Mouse (Mus musculus): ENCODE data around the gene Gfod1. TPM values are rescaled to one million over a fixed set of nuclear protein-coding genes. Genes with fewer than 3 reads are reported as not detected.

The Gfod1 gene
- polyA plus RNA-seq, 1 experiment from 2014 or later: 1.8 TPM

GRCm38 (mm10) chr13:43182465-43183201 lies 121.3 kb downstream of the Gfod1 start:
- DNase-seq (ENCODE audit: low spot score) (peak; percentile 91), ATAC-seq (ENCODE audit: low read depth) (peak; percentile 70; the same call in 1 of the 2 replicates)
- Histone ChIP-seq H3K9me3 (ENCODE audit: control insufficient read depth, low read length) (no peaks in the 10 kb centered on the region), H3K27me3 (replicated peaks; ENCODE audit: control insufficient read depth, insufficient read depth, low read length) (no peaks in the 10 kb centered on the region; the same call in 1 of the 2 replicates), H3K4me2 (ENCODE audit: low read depth, low read length) (peak overlapping the region; percentile 57), H3K36me3 (ENCODE audit: control insufficient read depth, insufficient read depth, low read length) (no peaks in the 10 kb centered on the region), H3K4me1 (ENCODE audit: control insufficient read depth, insufficient read depth, low read length) (peaks cover 3% of the 10 kb centered on the region; the same call in 1 of the 2 replicates), H3K4me3 (ENCODE audit: low read depth, low read length) (peak overlapping the region; percentile 39), H3K27ac (replicated peaks; ENCODE audit: low read depth, low read length) (peak overlapping the region; percentile 40), H3K9ac (ENCODE audit: low read depth, low read length) (peak overlapping the region; percentile 40; the same call in 1 of the 2 replicates)
- 20% methylated on average over 14 of the region's 14 CpGs for WGBS

- no peaks in the 10 kb centered on the region for H3K36me3 ChIP-seq (ENCODE audit: control insufficient read depth, insufficient read depth, low read length)
- no peak overlapping the region for H3K4me2 ChIP-seq (ENCODE audit: low read depth, low read length)
- no peak for ATAC-seq (ENCODE audit: low read depth)
- H3K9ac ChIP-seq (ENCODE audit: low read depth, low read length): no peak overlapping the region
- DNase-seq (ENCODE audit: low spot score): no peak
- H3K4me3 ChIP-seq (ENCODE audit: low read depth, low read length): no peak overlapping the region
- no peaks in the 10 kb centered on the region for H3K9me3 ChIP-seq (ENCODE audit: control insufficient read depth, low read length)
- peaks cover 3% of the 10 kb centered on the region; the same call in 1 of the 2 replicates for H3K4me1 ChIP-seq (ENCODE audit: control insufficient read depth, insufficient read depth, low read length)
- no peaks in the 10 kb centered on the region; the same call in 1 of the 2 replicates for H3K27me3 ChIP-seq (replicated peaks; ENCODE audit: control insufficient read depth, insufficient read depth, low read length)
- 62% methylated on average over 7 of the region's 7 CpGs for WGBS
- H3K27ac ChIP-seq (replicated peaks; ENCODE audit: low read depth, low read length): no peak overlapping the region
These were observed 122.9 kb downstream of the Gfod1 start for GRCm38 (mm10) chr13:43181104-43181503.

GRCm38 (mm10) chr13:43177317-43177716 lies 126.7 kb downstream of the Gfod1 start:
- no peak overlapping the region for H3K9ac ChIP-seq (ENCODE audit: low read depth, low read length)
- H3K9me3 ChIP-seq (ENCODE audit: control insufficient read depth, low read length): no peaks in the 10 kb centered on the region
- no peaks in the 10 kb centered on the region; the same call in 1 of the 2 replicates for H3K27me3 ChIP-seq (replicated peaks; ENCODE audit: control insufficient read depth, insufficient read depth, low read length)
- H3K27ac ChIP-seq (replicated peaks; ENCODE audit: low read depth, low read length): no peak overlapping the region
- H3K4me2 ChIP-seq (ENCODE audit: low read depth, low read length): no peak overlapping the region
- no peak for ATAC-seq (ENCODE audit: low read depth)
- DNase-seq (ENCODE audit: low spot score): no peak
- no peaks in the 10 kb centered on the region for H3K36me3 ChIP-seq (ENCODE audit: control insufficient read depth, insufficient read depth, low read length)
- H3K4me3 ChIP-seq (ENCODE audit: low read depth, low read length): no peak overlapping the region
- 83% methylated on average over 7 of the region's 7 CpGs for WGBS
- 0 out of 2 replicates have a peak, but pooled peaks cover under 1% of the 10 kb centered on the region for H3K4me1 ChIP-seq (ENCODE audit: control insufficient read depth, insufficient read depth, low read length)

DNA sequence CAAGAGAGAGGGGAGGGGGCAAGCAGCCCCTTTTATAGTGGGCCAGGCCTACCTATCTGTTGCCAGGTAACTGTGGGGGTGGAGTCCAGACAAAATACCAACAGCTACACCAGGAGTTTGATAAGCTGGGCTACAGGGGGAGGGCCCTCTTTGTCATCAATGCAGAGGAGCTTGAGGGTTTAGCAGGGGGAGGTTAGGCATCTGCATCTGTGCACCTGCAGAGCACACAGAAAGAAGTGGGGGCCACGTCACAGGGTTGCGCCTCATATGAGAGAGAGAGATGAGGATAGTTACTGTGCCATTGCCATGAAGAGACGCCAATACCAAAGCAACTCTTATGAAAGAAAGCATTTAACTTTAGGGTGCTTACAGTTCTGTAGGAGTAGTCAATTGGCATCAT lies 127.3 kb downstream of the Gfod1 start:
- no peak for ATAC-seq (ENCODE audit: low read depth)
- peaks cover 7% of the 10 kb centered on the region; the same call in 1 of the 2 replicates for H3K4me1 ChIP-seq (ENCODE audit: control insufficient read depth, insufficient read depth, low read length)
- H3K4me3 ChIP-seq (ENCODE audit: low read depth, low read length): no peak overlapping the region
- H3K27ac ChIP-seq (replicated peaks; ENCODE audit: low read depth, low read length): no peak overlapping the region
- WGBS: 93% methylated on average over 3 of the region's 3 CpGs
- H3K9ac ChIP-seq (ENCODE audit: low read depth, low read length): no peak overlapping the region
- no peak overlapping the region for H3K4me2 ChIP-seq (ENCODE audit: low read depth, low read length)
- DNase-seq (ENCODE audit: low spot score): no peak
- no peaks in the 10 kb centered on the region for H3K9me3 ChIP-seq (ENCODE audit: control insufficient read depth, low read length)
- no peaks in the 10 kb centered on the region for H3K27me3 ChIP-seq (replicated peaks; ENCODE audit: control insufficient read depth, insufficient read depth, low read length)
- no peaks in the 10 kb centered on the region for H3K36me3 ChIP-seq (ENCODE audit: control insufficient read depth, insufficient read depth, low read length)

DNA sequence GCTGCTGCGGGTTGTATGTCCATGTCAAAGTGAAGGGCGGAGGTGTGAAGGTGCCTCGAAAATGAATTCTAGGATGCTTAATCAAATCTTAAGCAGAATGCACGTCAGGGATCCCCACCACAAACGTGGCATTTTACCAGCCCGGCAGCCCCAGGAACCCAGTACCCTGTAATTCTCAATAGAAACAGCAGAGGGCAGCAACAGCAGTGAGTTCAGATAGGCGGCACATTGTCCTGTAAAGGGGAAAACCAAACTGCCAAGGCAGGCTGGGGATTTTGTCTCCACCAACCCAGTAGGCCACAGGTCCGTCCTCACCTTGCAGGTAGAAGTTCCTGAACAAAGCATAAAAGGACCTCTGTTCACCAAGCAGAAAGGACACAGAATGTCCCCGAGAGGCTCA lies 130.7 kb downstream of the Gfod1 start:
- ATAC-seq (ENCODE audit: low read depth) (no peak), DNase-seq (ENCODE audit: low spot score) (peak; percentile 74)
- no peak overlapping the region for H3K9ac ChIP-seq (ENCODE audit: low read depth, low read length)
- 0 out of 2 replicates have a peak overlapping the region, but pooled peaks have one; percentile 3 for H3K4me2 ChIP-seq (ENCODE audit: low read depth, low read length)
- peaks cover 7% of the 10 kb centered on the region; the same call in 1 of the 2 replicates for H3K4me1 ChIP-seq (ENCODE audit: control insufficient read depth, insufficient read depth, low read length)
- H3K36me3 ChIP-seq (ENCODE audit: control insufficient read depth, insufficient read depth, low read length): peaks cover 4% of the 10 kb centered on the region; the same call in 1 of the 2 replicates
- 15% methylated on average over 9 of the region's 9 CpGs for WGBS
- no peaks in the 10 kb centered on the region for H3K9me3 ChIP-seq (ENCODE audit: control insufficient read depth, low read length)
- no peak overlapping the region for H3K4me3 ChIP-seq (ENCODE audit: low read depth, low read length)
- H3K27ac ChIP-seq (replicated peaks; ENCODE audit: low read depth, low read length): no peak overlapping the region
- no peaks in the 10 kb centered on the region for H3K27me3 ChIP-seq (replicated peaks; ENCODE audit: control insufficient read depth, insufficient read depth, low read length)

- no peaks in the 10 kb centered on the region for H3K27me3 ChIP-seq (replicated peaks; ENCODE audit: control insufficient read depth, insufficient read depth, low read length)
- peaks cover 7% of the 10 kb centered on the region; the same call in 1 of the 2 replicates for H3K36me3 ChIP-seq (ENCODE audit: control insufficient read depth, insufficient read depth, low read length)
- no peak for DNase-seq (ENCODE audit: low spot score)
- peak overlapping the region; percentile 87 for H3K9ac ChIP-seq (ENCODE audit: low read depth, low read length)
- peak overlapping the region; percentile 76 for H3K4me3 ChIP-seq (ENCODE audit: low read depth, low read length)
- ATAC-seq (ENCODE audit: low read depth): no peak
- H3K4me1 ChIP-seq (ENCODE audit: control insufficient read depth, insufficient read depth, low read length): peaks cover 7% of the 10 kb centered on the region; the same call in 1 of the 2 replicates
- 39% methylated on average over 14 of the region's 14 CpGs for WGBS
- no peaks in the 10 kb centered on the region for H3K9me3 ChIP-seq (ENCODE audit: control insufficient read depth, low read length)
- H3K27ac ChIP-seq (replicated peaks; ENCODE audit: low read depth, low read length): peak overlapping the region; percentile 80; the same call in 1 of the 2 replicates
- peak overlapping the region; percentile 76 for H3K4me2 ChIP-seq (ENCODE audit: low read depth, low read length)
These were observed 131.8 kb downstream of the Gfod1 start for GRCm38 (mm10) chr13:43172036-43172713.

DNA sequence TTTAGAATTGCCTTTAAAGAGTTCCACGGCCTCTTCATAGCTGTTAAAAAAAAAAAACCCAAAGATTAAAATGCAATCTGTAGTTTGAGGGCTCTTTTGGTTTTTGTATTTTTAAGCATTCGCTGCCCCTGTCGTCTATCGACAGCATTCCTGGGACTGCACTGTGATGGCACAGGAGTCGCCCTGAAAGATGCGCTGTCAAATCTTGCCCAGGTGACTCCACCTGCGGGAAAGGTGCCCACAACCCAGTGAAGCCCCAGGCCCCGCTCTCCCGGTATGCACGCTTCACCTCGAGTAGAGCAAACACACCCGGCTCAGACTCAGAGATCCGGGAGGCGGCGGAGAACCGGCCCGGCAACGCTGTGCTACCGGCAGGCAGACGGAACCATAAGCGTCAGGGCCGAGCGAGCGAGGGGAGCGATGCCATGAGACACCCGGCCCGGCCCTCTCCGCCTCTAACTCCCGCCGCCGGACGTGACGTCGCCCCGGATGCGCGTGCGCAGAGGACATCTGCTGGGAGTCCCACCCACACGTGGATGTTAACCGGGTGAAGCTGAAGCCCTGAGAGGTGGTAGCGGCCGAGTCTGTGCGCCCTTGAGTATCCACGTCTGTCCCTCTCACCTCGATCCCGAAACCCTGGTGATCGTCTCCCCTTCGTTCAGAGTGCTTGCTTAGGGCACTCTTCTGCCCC lies 132.8 kb downstream of the Gfod1 start, which contains the start of gene Tbc1d7:
Gene Tbc1d7 (minus strand): TSS at position 482 of the 691 bp plus-strand sequence.
- Histone ChIP-seq H3K27ac (replicated peaks; ENCODE audit: low read depth, low read length) (peak within 1 kb of the TSS; percentile 81), H3K36me3 (ENCODE audit: control insufficient read depth, insufficient read depth, low read length) (peaks cover 16% of the 10 kb centered on the region; the same call in 1 of the 2 replicates), H3K9me3 (ENCODE audit: control insufficient read depth, low read length) (no peaks in the 10 kb centered on the region), H3K27me3 (replicated peaks; ENCODE audit: control insufficient read depth, insufficient read depth, low read length) (no peaks in the 10 kb centered on the region), H3K4me2 (ENCODE audit: low read depth, low read length) (peak within 1 kb of the TSS; percentile 76), H3K4me3 (ENCODE audit: low read depth, low read length) (peak within 1 kb of the TSS; percentile 76), H3K9ac (ENCODE audit: low read depth, low read length) (peak within 1 kb of the TSS; percentile 87), H3K4me1 (ENCODE audit: control insufficient read depth, insufficient read depth, low read length) (peaks cover 7% of the 10 kb centered on the region; the same call in 1 of the 2 replicates)
- DNase-seq (ENCODE audit: low spot score) (peak; percentile 97), ATAC-seq (ENCODE audit: low read depth) (peak; percentile 97)
- WGBS: under 1% methylated on average over 33 of the region's 48 CpGs

GRCm38 (mm10) chr13:43167721-43168120 lies 136.3 kb downstream of the Gfod1 start:
- Histone ChIP-seq H3K36me3 (ENCODE audit: control insufficient read depth, insufficient read depth, low read length) (peaks cover 37% of the 10 kb centered on the region), H3K9me3 (ENCODE audit: control insufficient read depth, low read length) (no peaks in the 10 kb centered on the region), H3K4me1 (ENCODE audit: control insufficient read depth, insufficient read depth, low read length) (peaks cover 7% of the 10 kb centered on the region; the same call in 1 of the 2 replicates), H3K4me2 (ENCODE audit: low read depth, low read length) (no peak overlapping the region), H3K27me3 (replicated peaks; ENCODE audit: control insufficient read depth, insufficient read depth, low read length) (no peaks in the 10 kb centered on the region), H3K9ac (ENCODE audit: low read depth, low read length) (no peak overlapping the region), H3K4me3 (ENCODE audit: low read depth, low read length) (no peak overlapping the region), H3K27ac (replicated peaks; ENCODE audit: low read depth, low read length) (no peak overlapping the region)
- WGBS: 75% methylated on average over 9 of the region's 9 CpGs
- DNase-seq (ENCODE audit: low spot score) (no peak), ATAC-seq (ENCODE audit: low read depth) (no peak)
